ENCODE assay signal across 9 mouse cellular contexts in genomic region chr1:39387497-39387896, GRCm38 (mm10). TPM values are rescaled to one million over a fixed set of nuclear protein-coding genes. Genes with fewer than 3 reads are reported as not detected.
DNase-seq lines count a peak whose midpoint lies in the region; ATAC-seq lines count a peak whose summit lies in the region.
"Had no signal": no experiment of that assay in that cellular context is flagged by ENCODE, and none has a peak within 500 bp of the region (broad histone marks: within the 10 kb centered on the region; RNA-seq: fewer than 3 reads in every experiment).

No protein-coding gene starts in this region.

- no peaks in the 10 kb centered on the region for H3K9me3 ChIP-seq in heart, embryonic 10.5 days
- no peaks in the 10 kb centered on the region for H3K9me3 ChIP-seq in midbrain, embryonic 11.5 days (ENCODE audit: control insufficient read depth, low read length)
- no peaks in the 10 kb centered on the region for H3K9me3 ChIP-seq in midbrain, embryonic 13.5 days

- H3K9ac ChIP-seq in midbrain, embryonic 11.5 days (ENCODE audit: low read length), result no peak overlapping the region
- H3K9ac ChIP-seq in midbrain, embryonic 13.5 days (replicated peaks), result no peak overlapping the region
- H3K9ac ChIP-seq: liver, embryonic 14.5 days had no signal

- H3K4me2 ChIP-seq in midbrain, embryonic 11.5 days, result no peak overlapping the region
- H3K4me2 ChIP-seq in midbrain, embryonic 13.5 days (replicated peaks), result no peak overlapping the region

- peaks cover 4% of the 10 kb centered on the region; the same call in 1 of the 2 replicates for H3K4me1 ChIP-seq in heart, embryonic 10.5 days
- H3K4me1 ChIP-seq in midbrain, embryonic 11.5 days (ENCODE audit: control insufficient read depth, insufficient read depth, low read length), result no peaks in the 10 kb centered on the region
- H3K4me1 ChIP-seq in midbrain, embryonic 13.5 days (replicated peaks), result no peaks in the 10 kb centered on the region

- DNase-seq in heart, adult 18-20 months, result peak; percentile 62 to 83
- DNase-seq in heart, embryonic 10.5 days (ENCODE audit: low spot score), result no peak
- peak; percentile 62 for DNase-seq in midbrain, embryonic 11.5 days (ENCODE audit: low spot score, missing footprints)
- DNase-seq in heart, adult 9 months (ENCODE audit: low spot score in 2 of 2), result peak; percentile 63 to 78
- peak; percentile 53 for DNase-seq in skeletal muscle tissue, adult 2 months (ENCODE audit: low read depth, low spot score)
- DNase-seq in embryo, embryonic 11 days, result no peak
- DNase-seq: kidney, adult 11 months had no signal

- 90% methylated on average over 4 of the region's 4 CpGs for WGBS in heart, embryonic 10.5 days
- 88% methylated on average over 4 of the region's 4 CpGs for WGBS in midbrain, embryonic 11.5 days
- WGBS in midbrain, embryonic 13.5 days, result 83% methylated on average over 4 of the region's 4 CpGs

- H3K27me3 ChIP-seq in heart, embryonic 10.5 days (ENCODE audit: insufficient read depth, poor library complexity, severe bottlenecking), result 0 out of 2 replicates have a peak, but pooled peaks cover 4% of the 10 kb centered on the region
- no peaks in the 10 kb centered on the region for H3K27me3 ChIP-seq in midbrain, embryonic 11.5 days (ENCODE audit: control insufficient read depth, insufficient read depth, low read length)
- no peaks in the 10 kb centered on the region for H3K27me3 ChIP-seq in midbrain, embryonic 13.5 days

- no peak overlapping the region for H3K4me3 ChIP-seq in heart, embryonic 10.5 days
- no peak overlapping the region for H3K4me3 ChIP-seq in midbrain, embryonic 11.5 days (ENCODE audit: low read depth, low read length)
- H3K4me3 ChIP-seq in midbrain, embryonic 13.5 days (replicated peaks), result no peak overlapping the region

- ATAC-seq in midbrain, embryonic 11.5 days (ENCODE audit: low FRiP score), result no peak
- ATAC-seq in midbrain, embryonic 13.5 days, result no peak

- peaks cover 14% of the 10 kb centered on the region; the same call in 1 of the 2 replicates for H3K36me3 ChIP-seq in heart, embryonic 10.5 days
- no peaks in the 10 kb centered on the region for H3K36me3 ChIP-seq in midbrain, embryonic 11.5 days (ENCODE audit: control insufficient read depth, insufficient read depth, low read length)
- peaks cover 10% of the 10 kb centered on the region; the same call in 1 of the 2 replicates for H3K36me3 ChIP-seq in midbrain, embryonic 13.5 days

- no peak overlapping the region for H3K27ac ChIP-seq in heart, embryonic 10.5 days
- H3K27ac ChIP-seq in midbrain, embryonic 11.5 days (ENCODE audit: low read depth, low read length), result no peak overlapping the region
- H3K27ac ChIP-seq in midbrain, embryonic 13.5 days, result no peak overlapping the region
- H3K27ac ChIP-seq: liver, embryonic 14.5 days had no signal

RNA-seq across cellular contexts. Expression of gene Rpl31, which starts 19.9 kb away (rescaled TPM):
- 100 to 1,000 TPM; 431 to 565 TPM for total RNA-seq in heart, adult 18-20 months (2021)
- 325 and 422 TPM in 2 replicates for polyA plus RNA-seq in heart, embryonic 10.5 days (2016; fragmentation: Nextera tagmentation; extraction: Ambion mirVana)
- 430 and 474 TPM in 2 replicates for polyA plus RNA-seq in midbrain, embryonic 11.5 days (2014; fragmentation: Nextera tagmentation; extraction: Ambion mirVana)
- polyA plus RNA-seq in midbrain, embryonic 13.5 days (2015; fragmentation: Nextera tagmentation; extraction: Ambion mirVana), result 374 and 398 TPM in 2 replicates

Comparison
In these comparisons a context has a peak if more than half of its experiments do, and no peak if none do; other contexts are left out.
1. DNase-seq: peak in heart, adult 18-20 months (2 of 2), midbrain, embryonic 11.5 days (single experiment), heart, adult 9 months (2 of 2) and skeletal muscle tissue, adult 2 months (single experiment); none in heart, embryonic 10.5 days (single experiment) and embryo, embryonic 11 days (single experiment).